Mouse (Mus musculus): ENCODE data around the gene Gm10306.

DNA sequence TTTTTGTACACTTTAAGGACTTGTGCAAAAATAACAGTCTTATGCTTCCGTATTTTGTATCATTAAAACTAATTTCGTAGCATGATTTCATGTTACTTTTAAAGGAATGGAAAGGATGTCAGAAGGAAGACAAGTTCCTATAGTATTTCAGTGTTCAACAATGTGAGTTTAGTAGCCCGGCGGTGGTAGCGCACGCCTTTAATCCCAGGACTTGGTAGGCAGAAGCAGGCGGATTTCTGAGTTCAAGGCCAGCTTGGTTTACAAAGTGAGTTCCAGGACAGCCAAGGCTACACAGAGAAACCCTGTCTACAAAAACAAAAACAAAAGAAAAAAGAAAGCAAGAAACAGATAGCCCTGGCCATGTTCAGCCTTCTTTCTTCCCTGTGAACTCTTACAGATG, 799 bp downstream of the Gm10306 start:
- TF ChIP-seq CTCF (IDR thresholded peaks at IDR 0.05; ENCODE audit: low read depth, low read length): no peak
- TF ChIP-seq POLR2A (IDR thresholded peaks at IDR 0.05; ENCODE audit: insufficient read depth, low read length): no peak
- TF ChIP-seq EP300 (IDR thresholded peaks at IDR 0.05; ENCODE audit: insufficient read depth, low read depth, low read length): no peak

Measured in ES-Bruce4 (cell line).